In genomic region chr12:90725107-90725506, GRCm38 (mm10) we compare ENCODE assay signal across 21 mouse cellular contexts. TPM values are rescaled to one million over a fixed set of nuclear protein-coding genes. Genes with fewer than 3 reads are reported as not detected.
A peak's percentile ranks its signal among the peaks of the same experiment; 100 is the strongest.
DNase-seq lines count a peak whose midpoint lies in the region; ATAC-seq and TF ChIP-seq lines count a peak whose summit lies in the region.
"Had no signal": no experiment of that assay in that cellular context is flagged by ENCODE, and none has a peak within 500 bp of the region (broad histone marks: within the 10 kb centered on the region; RNA-seq: fewer than 3 reads in every experiment).

No protein-coding gene starts in this region.

- no peak for TF ChIP-seq CTCF in liver, postnatal 0 days (IDR thresholded peaks at IDR 0.05; ENCODE audit: low read depth)
- TF ChIP-seq CTCF in brain, embryonic 14.5 days (IDR thresholded peaks at IDR 0.05; ENCODE audit: borderline replicate concordance, extremely low read depth, insufficient read depth, insufficient read length), result no peak

- no peak for TF ChIP-seq EP300 in liver, postnatal 0 days (IDR thresholded peaks at IDR 0.05; ENCODE audit: low read depth)

- H3K4me1 ChIP-seq in liver, postnatal 0 days (ENCODE audit: insufficient read depth), result no peaks in the 10 kb centered on the region
- H3K4me1 ChIP-seq: forebrain, embryonic 12.5 days; heart, embryonic 13.5 days; hindbrain, embryonic 12.5 days had no signal

- no peaks in the 10 kb centered on the region for H3K9me3 ChIP-seq in liver, postnatal 0 days (ENCODE audit: low read length)
- H3K9me3 ChIP-seq: forebrain, embryonic 12.5 days; G1E; heart, embryonic 13.5 days; hindbrain, embryonic 12.5 days had no signal

- H3K4me3 ChIP-seq in liver, postnatal 0 days (ENCODE audit: low read depth, low read length), result no peak overlapping the region
- H3K4me3 ChIP-seq: forebrain, embryonic 12.5 days; gastrocnemius, adult 2 months; heart, embryonic 13.5 days; hindbrain, embryonic 12.5 days had no signal

- DNase-seq in liver, postnatal 0 days, result no peak
- no peak for DNase-seq in liver
- peak; percentile 16 for DNase-seq in brain, embryonic 14.5 days (ENCODE audit: low read depth)
- peak; percentile 2 for DNase-seq in splenic B cell, adult 2 months (ENCODE audit: low read depth, low spot score)
- DNase-seq in heart, postnatal 4 days, result no peak
- no peak for DNase-seq in cerebellum, postnatal 4 days (ENCODE audit: low spot score in 2 of 2)
- DNase-seq: adrenal gland, postnatal 10 days; cerebellum, adult 18-20 months; cerebellum, adult 9-11 months; cerebellum, postnatal 36 days; gastrocnemius, adult 2 months; gastrocnemius, postnatal 36 days; heart, adult 11 months; heart, postnatal 36 days had no signal

- WGBS in liver, postnatal 0 days (ENCODE audit: insufficient replicate concordance), result 61% methylated on average over 8 of the region's 8 CpGs

- TF ChIP-seq POLR2A in brain, embryonic 14.5 days (IDR thresholded peaks at IDR 0.05; ENCODE audit: borderline replicate concordance, extremely low read depth, insufficient read depth, insufficient read length, poor library complexity, severe bottlenecking), result no peak

- no peaks in the 10 kb centered on the region for H3K27me3 ChIP-seq in liver, postnatal 0 days (ENCODE audit: insufficient read depth, low read length)
- H3K27me3 ChIP-seq in splenic B cell, adult 2 months (ENCODE audit: control insufficient read depth, insufficient read depth, low read length, poor library complexity, severe bottlenecking), result no peaks in the 10 kb centered on the region
- H3K27me3 ChIP-seq: forebrain, embryonic 12.5 days; heart, embryonic 13.5 days; hindbrain, embryonic 12.5 days had no signal

- peak; percentile 19; the same call in 1 of the 2 replicates for ATAC-seq in liver, postnatal 0 days
- ATAC-seq: forebrain, embryonic 16.5 days; hindbrain, embryonic 16.5 days; inflammation-experienced regulatory T-cells, adult 6 months had no signal

- H3K36me3 ChIP-seq in liver, postnatal 0 days (replicated peaks; ENCODE audit: insufficient read depth, low read length), result no peaks in the 10 kb centered on the region
- H3K36me3 ChIP-seq in splenic B cell, adult 2 months (ENCODE audit: control insufficient read depth, insufficient read depth, low read length, poor library complexity, severe bottlenecking), result no peaks in the 10 kb centered on the region
- H3K36me3 ChIP-seq: forebrain, embryonic 12.5 days; G1E; heart, embryonic 13.5 days; hindbrain, embryonic 12.5 days had no signal

- no peak overlapping the region for H3K4me2 ChIP-seq in liver, postnatal 0 days (ENCODE audit: low read depth, low read length)
- H3K4me2 ChIP-seq: forebrain, embryonic 12.5 days; heart, embryonic 13.5 days; hindbrain, embryonic 12.5 days had no signal

- H3K27ac ChIP-seq in liver, postnatal 0 days (ENCODE audit: low read depth), result no peak overlapping the region
- H3K27ac ChIP-seq: forebrain, embryonic 12.5 days; gastrocnemius, adult 2 months; heart, embryonic 13.5 days; hindbrain, embryonic 12.5 days had no signal

- H3K9ac ChIP-seq in liver, postnatal 0 days (replicated peaks), result no peak overlapping the region
- H3K9ac ChIP-seq: forebrain, embryonic 12.5 days; heart, embryonic 13.5 days; hindbrain, embryonic 12.5 days had no signal

RNA-seq across cellular contexts. Expression of gene Dio2, which starts 13.1 kb away (rescaled TPM):
- polyA plus RNA-seq in liver, postnatal 0 days (2015; fragmentation: Nextera tagmentation; extraction: Ambion mirVana), result 0.01 and 0.05 TPM in 2 replicates
- polyA plus RNA-seq in brain, embryonic 14.5 days (2012; rRNA removed), result 0.16 and 0.20 TPM in 2 replicates
- 1 to 10 TPM; 3.1 to 3.9 TPM for total RNA-seq in heart, postnatal 4 days (2021)
- polyA plus RNA-seq: G1E had no signal

Comparison
In these comparisons a context has a peak if more than half of its experiments do, and no peak if none do; other contexts are left out.
1. DNase-seq: peak in brain, embryonic 14.5 days (single experiment) and splenic B cell, adult 2 months (single experiment); none in liver, postnatal 0 days (single experiment), liver (single experiment), heart, postnatal 4 days (single experiment) and cerebellum, postnatal 4 days (0 of 2).